Mouse (Mus musculus) lung, postnatal 0 days (tissue): Measurements from ENCODE around the gene Gpr39.

Experiments
- CTCF ChIP-seq: IDR thresholded peaks from 2 replicates; pipeline ENCODE4 v1.5.1; 2016; ENCODE audit warnings: antibody characterized with exemption, mild to moderate bottlenecking
- EP300 ChIP-seq: IDR thresholded peaks from 2 replicates; pipeline ENCODE4 v1.6.1; 2016; ENCODE audit warnings: antibody characterized with exemption, mild to moderate bottlenecking, control low read depth

GRCm38 (mm10) chr1:125724304-125724703, 47.5 kb downstream of the Gpr39 start:
- TF ChIP-seq CTCF (no peak), EP300 (no peak)
